Mouse (Mus musculus) MEL (cell line): ENCODE measurements around the gene Plcb3. TPM values are rescaled to one million over a fixed set of nuclear protein-coding genes. Genes with fewer than 3 reads are reported as not detected.

Experiments
- DNase-seq: peaks from one replicate; pipeline ENCODE4 v3.0.0; 2011; ENCODE audit warnings: low read depth, low spot score
- H3K27ac ChIP-seq: 2 replicates; pipeline ENCODE4 v1.5.1; 2012; ENCODE audit warnings: low read depth, mild to moderate bottlenecking, control low read depth, low read length, moderate library complexity; ENCODE audit not compliant: control insufficient read depth
- H3K27me3 ChIP-seq, 2 experiments: fragments of 150-350 bp in 1 of 2; sonication (generic) in 1 of 2; 2 replicates each; pipeline ENCODE4 v1.6.1; 2012; ENCODE audit warnings: low read length in 2 of 2, mild to moderate bottlenecking in 2 of 2, improper control_type of control experiment in 1 of 2, moderate library complexity in 1 of 2; ENCODE audit not compliant: insufficient read depth in 2 of 2, control insufficient read depth in 1 of 2
- H3K36me3 ChIP-seq, 2 experiments: 2 replicates each; pipeline ENCODE4 v1.6.1; 2012 to 2014; ENCODE audit warnings: low read length in 2 of 2, improper control_type of control experiment in 1 of 2, inconsistent platforms in 1 of 2, mild to moderate bottlenecking in 1 of 2; ENCODE audit not compliant: insufficient read depth in 2 of 2, control insufficient read depth in 1 of 2
- H3K4me1 ChIP-seq, 2 experiments: fragments of 150-350 bp in 1 of 2; sonication (generic) in 1 of 2; 2 replicates each; pipeline ENCODE4 v1.6.1; 2012; ENCODE audit warnings: low read length in 2 of 2, improper control_type of control experiment in 1 of 2, mild to moderate bottlenecking in 1 of 2; ENCODE audit not compliant: insufficient read depth in 2 of 2, control insufficient read depth in 1 of 2
- H3K4me3 ChIP-seq, 2 experiments: fragments of 150-350 bp in 1 of 2; sonication (generic) in 1 of 2; 2 replicates each; pipeline ENCODE4 v1.5.1; 2012; ENCODE audit warnings: low read depth in 2 of 2, low read length in 2 of 2, mild to moderate bottlenecking in 2 of 2, moderate library complexity in 2 of 2, control low read depth in 1 of 2, improper control_type of control experiment in 1 of 2; ENCODE audit not compliant: control insufficient read depth in 1 of 2, insufficient read depth in 1 of 2
- H3K79me2 ChIP-seq: 2 replicates; pipeline ENCODE4 v1.6.1; 2012; ENCODE audit warnings: mild to moderate bottlenecking, low read length, moderate library complexity; ENCODE audit not compliant: control insufficient read depth, poor library complexity, insufficient read depth
- H3K9ac ChIP-seq: 2 replicates; pipeline ENCODE4 v1.6.1; 2012; ENCODE audit warnings: low read depth, mild to moderate bottlenecking, control low read depth, low read length, moderate library complexity; ENCODE audit not compliant: control insufficient read depth, poor library complexity, severe bottlenecking
- H3K9me3 ChIP-seq: fragments of 150-350 bp; sonication (generic); replicated peaks from 2 replicates; pipeline ENCODE4 v1.6.1; 2012; ENCODE audit warnings: mild to moderate bottlenecking, low read length, improper control_type of control experiment, moderate library complexity; ENCODE audit not compliant: insufficient read depth
- BHLHE40 ChIP-seq: IDR thresholded peaks from 2 replicates; pipeline ENCODE4 v1.6.1; 2012; ENCODE audit warnings: low read depth, mild to moderate bottlenecking, inconsistent platforms, low read length, improper control_type of control experiment, borderline replicate concordance
- CHD2 ChIP-seq: IDR thresholded peaks from 2 replicates; pipeline ENCODE4 v1.6.1; 2011; ENCODE audit warnings: low read length, improper control_type of control experiment
- CTCF ChIP-seq, 3 experiments: IDR thresholded peaks in 2 of 3; conservative IDR thresholded peaks in 1 of 3; 2 replicates each; pipeline ENCODE4 v1.5.1; 2011 to 2012; ENCODE audit warnings: low read length in 3 of 3, low read depth in 2 of 3, mild to moderate bottlenecking in 2 of 3, improper control_type of control experiment in 1 of 3, inconsistent platforms in 1 of 3, mixed read lengths in 1 of 3, moderate library complexity in 1 of 3; ENCODE audit not compliant: control insufficient read depth in 1 of 3, insufficient read depth in 1 of 3, poor library complexity in 1 of 3, severe bottlenecking in 1 of 3
- ETS1 ChIP-seq: IDR thresholded peaks from 2 replicates; pipeline ENCODE4 v1.6.1; 2012; ENCODE audit warnings: low read depth, mild to moderate bottlenecking, inconsistent platforms, low read length, improper control_type of control experiment, moderate library complexity
- GATA1 ChIP-seq: IDR thresholded peaks from 2 replicates; pipeline ENCODE4 v1.6.1; 2011; ENCODE audit warnings: low read depth, low read length, improper control_type of control experiment
- HCFC1 ChIP-seq: IDR thresholded peaks from 2 replicates; pipeline ENCODE4 v1.6.1; 2012; ENCODE audit warnings: low read depth, mild to moderate bottlenecking, inconsistent platforms, low read length, improper control_type of control experiment, moderate library complexity
- MAX ChIP-seq: IDR thresholded peaks from 2 replicates; pipeline ENCODE4 v1.6.1; 2011; ENCODE audit warnings: low read length, improper control_type of control experiment
- MYB ChIP-seq: IDR thresholded peaks from 2 replicates; pipeline ENCODE4 v1.6.1; 2011; ENCODE audit warnings: mild to moderate bottlenecking, low read depth, low read length, improper control_type of control experiment
- NRF1 ChIP-seq: IDR thresholded peaks from 2 replicates; pipeline ENCODE4 v1.6.1; 2014; ENCODE audit warnings: low read depth, mild to moderate bottlenecking, inconsistent platforms, low read length, improper control_type of control experiment, moderate library complexity; ENCODE audit not compliant: poor library complexity, insufficient read depth, severe bottlenecking
- POLR2AphosphoS2 ChIP-seq: IDR thresholded peaks from 2 replicates; pipeline ENCODE4 v1.6.1; 2011; ENCODE audit warnings: low read length, improper control_type of control experiment
- POLR2AphosphoS5 ChIP-seq: IDR thresholded peaks from 2 replicates; pipeline ENCODE4 v1.6.1; 2012; ENCODE audit warnings: low read depth, borderline replicate concordance, mild to moderate bottlenecking, inconsistent platforms, low read length, moderate library complexity, mixed read lengths
- SIN3A ChIP-seq: IDR thresholded peaks from 2 replicates; pipeline ENCODE4 v1.6.1; 2012; ENCODE audit warnings: low read length, improper control_type of control experiment, inconsistent platforms
- TAL1 ChIP-seq: IDR thresholded peaks from 2 replicates; pipeline ENCODE4 v1.6.1; 2012; ENCODE audit warnings: mild to moderate bottlenecking, inconsistent platforms, low read length, moderate library complexity, mixed read lengths
- TBP ChIP-seq: IDR thresholded peaks from 2 replicates; pipeline ENCODE4 v1.8.0; 2011; ENCODE audit warnings: low read depth, low read length, improper control_type of control experiment
- TCF12 ChIP-seq: IDR thresholded peaks from 2 replicates; pipeline ENCODE4 v1.6.1; 2014; ENCODE audit warnings: low read depth, mild to moderate bottlenecking, inconsistent platforms, low read length, improper control_type of control experiment, moderate library complexity
- USF1 ChIP-seq: IDR thresholded peaks from 2 replicates; pipeline ENCODE4 v1.6.1; 2014; ENCODE audit warnings: low read depth, mild to moderate bottlenecking, inconsistent platforms, low read length, improper control_type of control experiment, moderate library complexity
- USF2 ChIP-seq, 2 experiments: IDR thresholded peaks; 2 replicates each; pipeline ENCODE4 v1.6.1; 2011 to 2012; ENCODE audit warnings: improper control_type of control experiment in 2 of 2, low read length in 2 of 2, borderline replicate concordance in 1 of 2, inconsistent platforms in 1 of 2, low read depth in 1 of 2, mild to moderate bottlenecking in 1 of 2; ENCODE audit not compliant: insufficient read depth in 1 of 2
- ZNF384 ChIP-seq: IDR thresholded peaks from 2 replicates; pipeline ENCODE4 v1.6.1; 2012; ENCODE audit warnings: low read depth, mild to moderate bottlenecking, inconsistent platforms, low read length, improper control_type of control experiment
- polyA plus RNA-seq, 2 experiments: library from polyadenylated mRNA; stranded (reverse) in 1 of 2; unstranded in 1 of 2; fragments of >175 nt in 1 of 2; fragments of >200 nt in 1 of 2; gene quantifications; 2 replicates each; pipeline versions ENCODE4 v1.2.1 to v1.2.4; 2012; ENCODE audit warnings: low replicate concordance in 2 of 2, low read depth in 1 of 2; ENCODE audit not compliant: insufficient read length in 2 of 2, insufficient read depth in 1 of 2, missing spikeins in 1 of 2
- total RNA-seq: library from RNA; depleted of rRNA; stranded (reverse); fragments of 300-350 nt; gene quantifications from 2 replicates; pipeline ENCODE4 v1.2.3, GENCODE M21; 2012

Gene Plcb3
- total and polyA plus RNA-seq, 3 experiments: 12.6 to 30.8 TPM; not detected in 1

DNA sequence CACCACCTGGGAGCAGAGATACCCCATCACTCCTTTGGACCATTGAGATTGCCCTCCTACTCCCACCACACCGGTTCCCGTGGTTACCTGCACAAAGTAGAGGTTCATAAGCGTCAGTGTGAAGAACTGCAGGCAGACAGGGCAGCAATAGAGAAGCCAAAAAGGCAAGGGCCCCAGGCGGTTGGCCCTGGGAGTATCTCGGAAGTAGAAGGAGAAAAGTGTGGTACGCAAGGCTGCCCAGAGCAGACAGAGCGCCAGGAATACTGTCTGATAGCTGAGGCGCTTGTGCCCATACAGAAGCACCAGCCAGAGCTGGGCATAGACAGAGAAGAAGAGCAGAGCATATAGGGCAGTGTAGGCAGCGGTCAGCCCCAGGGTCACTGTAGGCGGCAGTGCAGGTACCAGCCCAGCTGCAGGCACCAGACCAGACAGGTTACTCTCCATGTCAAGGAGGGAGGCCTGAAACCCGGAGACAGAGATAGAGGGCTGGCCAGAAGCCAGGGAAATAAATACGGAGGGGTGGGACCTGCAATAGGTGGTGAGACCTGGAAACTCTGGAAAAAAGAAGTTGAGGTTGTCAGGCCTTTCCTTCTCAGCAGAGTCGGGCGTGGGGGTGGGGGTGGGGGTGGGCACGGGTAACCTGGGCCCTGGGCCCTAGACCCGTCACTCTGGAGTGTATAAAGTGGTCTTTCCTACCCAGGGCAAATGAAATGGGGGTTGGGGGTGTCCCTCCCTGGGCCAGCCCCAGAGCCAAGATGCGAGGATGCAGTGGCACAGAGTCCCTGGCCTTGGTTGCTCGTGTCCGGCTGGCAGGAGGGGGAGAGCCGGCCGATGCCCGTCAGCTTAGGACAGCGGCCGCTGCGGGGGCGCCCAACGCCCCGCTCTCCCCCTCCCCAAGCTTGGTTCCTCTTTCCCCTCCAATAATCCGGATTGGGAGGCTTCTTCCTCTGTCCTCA lies 35.6 kb downstream of the Plcb3 start:
- peak; percentile 70 for DNase-seq

DNA sequence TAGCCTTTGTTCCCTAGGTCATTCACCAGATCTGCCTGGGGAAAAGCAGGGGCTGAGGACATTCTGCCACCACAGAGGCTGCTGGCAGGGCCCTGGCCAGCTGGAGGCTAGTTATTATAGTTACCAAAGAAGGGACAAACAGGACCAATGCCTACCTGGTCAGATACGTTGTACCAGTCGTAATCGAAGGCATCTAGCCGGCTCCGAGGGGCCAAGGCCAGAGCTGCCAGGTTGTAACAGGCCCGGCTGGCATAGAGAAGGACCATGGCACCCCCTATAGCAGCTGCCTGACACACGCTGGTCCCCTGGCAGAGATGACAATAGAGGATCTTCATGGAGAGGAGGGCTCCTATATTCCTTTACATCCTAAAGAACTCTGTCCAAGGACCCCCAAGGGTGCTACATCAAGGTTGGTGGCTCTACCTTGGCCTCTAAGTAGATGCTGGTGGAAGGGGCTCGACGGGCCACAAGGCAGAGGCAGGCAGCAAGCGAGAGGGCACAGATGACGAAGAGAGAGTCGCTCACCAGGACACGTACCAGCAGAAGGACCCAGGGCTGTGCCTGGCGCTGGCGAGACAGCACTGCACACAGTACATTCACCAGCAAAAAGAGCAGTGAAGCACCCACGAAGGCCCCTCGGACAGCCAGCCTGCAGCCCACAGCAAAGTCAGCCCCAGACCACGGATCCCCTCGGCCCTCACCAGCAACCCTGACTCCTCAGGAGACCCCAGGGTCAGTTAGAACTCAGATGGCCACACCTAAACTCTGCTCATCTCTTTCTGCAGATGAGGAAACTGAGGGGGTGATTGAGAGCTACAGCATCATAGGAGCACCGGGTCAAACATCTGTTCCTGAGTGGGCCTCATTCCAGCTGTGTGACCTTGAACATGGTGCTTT lies 36.9 kb downstream of the Plcb3 start:
- Histone ChIP-seq H3K27me3 (no peaks in the 10 kb centered on the region), H3K36me3 (peaks cover 0 to 2% of the 10 kb centered on the region in 2 experiments; a peak in 1 of 4 replicates), H3K9ac (no peak overlapping the region), H3K4me1 (peaks cover 0 to 10% of the 10 kb centered on the region in 2 experiments; a peak in 2 of 4 replicates), H3K9me3 (no peaks in the 10 kb centered on the region), H3K27ac (no peak overlapping the region), H3K4me3 (no peak overlapping the region), H3K79me2 (peaks cover 8% of the 10 kb centered on the region; the same call in 1 of the 2 replicates)
- no peak for DNase-seq
- TF ChIP-seq ZNF384: no peak
- no peak for TF ChIP-seq MYB
- TF ChIP-seq POLR2AphosphoS2: no peak
- TF ChIP-seq ETS1: no peak
- no peak for TF ChIP-seq CHD2
- no peak for TF ChIP-seq TCF12
- TF ChIP-seq NRF1: no peak
- no peak for TF ChIP-seq POLR2AphosphoS5
- TF ChIP-seq USF2 (IDR thresholded peaks at IDR 0.05; ENCODE audit: borderline replicate concordance in 1 of 2, insufficient read depth in 1 of 2, low read depth in 1 of 2, low read length in 2 of 2): no peak
- TF ChIP-seq TBP: no peak

More for the DNA sequence above, 35.6 kb downstream of the Plcb3 start:
- H3K27me3 ChIP-seq: no peaks in the 10 kb centered on the region
- no peak for TF ChIP-seq BHLHE40
- no peak for TF ChIP-seq CTCF (IDR thresholded peaks at IDR 0.05 in 2 of 3, conservative IDR thresholded peaks at IDR 0.05 in 1 of 3; ENCODE audit: control insufficient read depth in 1 of 3, insufficient read depth in 1 of 3, low read depth in 2 of 3, low read length in 3 of 3, poor library complexity in 1 of 3, severe bottlenecking in 1 of 3)
- TF ChIP-seq HCFC1: peak; percentile 55
- no peak for TF ChIP-seq USF1
- no peak for TF ChIP-seq MAX
- no peak for TF ChIP-seq GATA1
- TF ChIP-seq TAL1: no peak
- TF ChIP-seq NRF1: no peak
- peak; percentile 63; the same call in 1 of the 2 replicates for TF ChIP-seq SIN3A
- TF ChIP-seq, all 39 proteins: peak for 2
- H3K27ac ChIP-seq: peak overlapping the region; percentile 61
- no peaks in the 10 kb centered on the region for H3K9me3 ChIP-seq
- H3K9ac ChIP-seq: peak overlapping the region; percentile 92
- peaks cover 8% of the 10 kb centered on the region; the same call in 1 of the 2 replicates for H3K79me2 ChIP-seq
- peaks cover 0 to 2% of the 10 kb centered on the region in 2 experiments; a peak in 1 of 4 replicates for H3K36me3 ChIP-seq
- peaks cover 0 to 10% of the 10 kb centered on the region in 2 experiments; a peak in 2 of 4 replicates for H3K4me1 ChIP-seq
- peak overlapping the region; percentile 9 to 72; a peak in 3 of 4 replicates for H3K4me3 ChIP-seq
